Mouse (Mus musculus) lung, adult 2 months (tissue): ENCODE measurements at regions not wholly inside any gene's neighbourhood (a gene's known extent, or its start where the extent isn't known, plus 50 kb on each side); places are given as distances from the start of the nearest gene placed in this dataset.

Experiments used
- CTCF ChIP-seq: fragments of 200-500 bp; IDR thresholded peaks from 2 replicates; pipeline ENCODE4 v1.5.1; 2011; ENCODE audit warnings: mild to moderate bottlenecking, low read length, control low read depth; ENCODE audit not compliant: insufficient read depth
- POLR2A ChIP-seq: fragments of 200-500 bp; IDR thresholded peaks from 2 replicates; pipeline ENCODE4 v1.6.1; 2011; ENCODE audit warnings: low read depth, mild to moderate bottlenecking, control low read depth, low read length, borderline replicate concordance; ENCODE audit errors: extremely low read depth

- TF ChIP-seq POLR2A (no peak), CTCF (no peak)
Observed at GRCm38 (mm10) chr10:119106105-119106504, 133.8 kb downstream of the Cand1 start.
